Mouse (Mus musculus): ENCODE measurements around the gene Emc10. TPM values are rescaled to one million over a fixed set of nuclear protein-coding genes. Genes with fewer than 3 reads are reported as not detected.

Gene Emc10
- polyA plus RNA-seq, 1 experiment from 2014 or later, result 129 TPM

GRCm38 (mm10) chr7:44491391-44491790 is 4.9 kb downstream of the Emc10 start:
- Histone ChIP-seq H3K36me3 (peaks cover 61% of the 10 kb centered on the region), H3K4me3 (replicated peaks) (no peak overlapping the region), H3K9ac (replicated peaks) (no peak overlapping the region; the same call in 1 of the 2 replicates), H3K4me2 (replicated peaks) (no peak overlapping the region), H3K4me1 (replicated peaks) (peaks cover 30% of the 10 kb centered on the region), H3K27me3 (no peaks in the 10 kb centered on the region), H3K27ac (no peak overlapping the region), H3K9me3 (no peaks in the 10 kb centered on the region)
- no peak for ATAC-seq
- WGBS, result 97% methylated on average over 5 of the region's 5 CpGs

- no peaks in the 10 kb centered on the region for H3K27me3 ChIP-seq
- H3K9ac ChIP-seq (replicated peaks), result no peak overlapping the region
- ATAC-seq, result no peak
- no peak overlapping the region for H3K27ac ChIP-seq
- peaks cover 25% of the 10 kb centered on the region for H3K4me1 ChIP-seq (replicated peaks)
- no peak overlapping the region for H3K4me3 ChIP-seq (replicated peaks)
- WGBS, result 98% methylated on average over 4 of the region's 4 CpGs
- H3K9me3 ChIP-seq, result no peaks in the 10 kb centered on the region
- no peak overlapping the region for H3K4me2 ChIP-seq (replicated peaks)
- H3K36me3 ChIP-seq, result peaks cover 61% of the 10 kb centered on the region
Measured at GRCm38 (mm10) chr7:44490281-44490680, 6.0 kb downstream of the Emc10 start.

GRCm38 (mm10) chr7:44488545-44488944 is 7.8 kb downstream of the Emc10 start:
- H3K4me2 ChIP-seq (replicated peaks), result no peak overlapping the region
- 95% methylated on average over 8 of the region's 8 CpGs for WGBS
- no peak overlapping the region for H3K27ac ChIP-seq
- no peak overlapping the region for H3K9ac ChIP-seq (replicated peaks)
- H3K4me1 ChIP-seq (replicated peaks), result peaks cover 10% of the 10 kb centered on the region; the same call in 1 of the 2 replicates
- ATAC-seq, result no peak
- H3K27me3 ChIP-seq, result no peaks in the 10 kb centered on the region
- H3K4me3 ChIP-seq (replicated peaks), result no peak overlapping the region
- no peaks in the 10 kb centered on the region for H3K9me3 ChIP-seq
- H3K36me3 ChIP-seq, result peaks cover 49% of the 10 kb centered on the region

GRCm38 (mm10) chr7:44487936-44488335 is 8.4 kb downstream of the Emc10 start:
- 90% methylated on average over 7 of the region's 7 CpGs for WGBS
- Histone ChIP-seq H3K4me2 (replicated peaks) (no peak overlapping the region), H3K9ac (replicated peaks) (0 out of 2 replicates have a peak overlapping the region, but pooled peaks have one; percentile 29), H3K36me3 (peaks cover 45% of the 10 kb centered on the region), H3K4me1 (replicated peaks) (peaks cover 4% of the 10 kb centered on the region; the same call in 1 of the 2 replicates), H3K27me3 (no peaks in the 10 kb centered on the region), H3K27ac (no peak overlapping the region), H3K9me3 (no peaks in the 10 kb centered on the region), H3K4me3 (replicated peaks) (no peak overlapping the region)
- no peak for ATAC-seq

- no peak for ATAC-seq
- Histone ChIP-seq H3K36me3 (peaks cover 36% of the 10 kb centered on the region), H3K4me3 (replicated peaks) (no peak overlapping the region), H3K4me2 (replicated peaks) (no peak overlapping the region), H3K9ac (replicated peaks) (peak overlapping the region; percentile 29; the same call in 1 of the 2 replicates), H3K27ac (peak overlapping the region; percentile 30; the same call in 1 of the 2 replicates), H3K27me3 (peaks cover 6% of the 10 kb centered on the region; the same call in 1 of the 2 replicates), H3K9me3 (no peaks in the 10 kb centered on the region), H3K4me1 (replicated peaks) (0 out of 2 replicates have a peak, but pooled peaks cover 3% of the 10 kb centered on the region)
- 63% methylated on average over 13 of the region's 13 CpGs for WGBS
Measured at GRCm38 (mm10) chr7:44486927-44487575, 9.3 kb downstream of the Emc10 start.

- Histone ChIP-seq H3K4me3 (replicated peaks) (no peak overlapping the region), H3K4me1 (replicated peaks) (0 out of 2 replicates have a peak, but pooled peaks cover 3% of the 10 kb centered on the region), H3K9me3 (no peaks in the 10 kb centered on the region), H3K27ac (0 out of 2 replicates have a peak overlapping the region, but pooled peaks have one; percentile 19), H3K9ac (replicated peaks) (no peak overlapping the region), H3K27me3 (peaks cover 15% of the 10 kb centered on the region), H3K36me3 (peaks cover 22% of the 10 kb centered on the region), H3K4me2 (replicated peaks) (no peak overlapping the region)
- ATAC-seq, result no peak
- WGBS, result 80% methylated on average over 7 of the region's 7 CpGs
Measured at GRCm38 (mm10) chr7:44485572-44486195, 10.6 kb downstream of the Emc10 start.

GRCm38 (mm10) chr7:44484841-44485571 is 11.3 kb downstream of the Emc10 start:
- Histone ChIP-seq H3K4me1 (replicated peaks) (0 out of 2 replicates have a peak, but pooled peaks cover 3% of the 10 kb centered on the region), H3K4me2 (replicated peaks) (no peak overlapping the region), H3K27ac (peak overlapping the region; percentile 44), H3K9me3 (no peaks in the 10 kb centered on the region), H3K27me3 (peaks cover 22% of the 10 kb centered on the region), H3K36me3 (peaks cover 15% of the 10 kb centered on the region), H3K4me3 (replicated peaks) (no peak overlapping the region), H3K9ac (replicated peaks) (no peak overlapping the region)
- ATAC-seq, result peak; percentile 81
- 39% methylated on average over 5 of the region's 5 CpGs for WGBS

GRCm38 (mm10) chr7:44484109-44484508 is 12.2 kb downstream of the Emc10 start:
- ATAC-seq, result no peak
- WGBS, result 95% methylated on average over 1 of the region's 1 CpGs
- H3K9me3 ChIP-seq, result no peaks in the 10 kb centered on the region
- peaks cover 8% of the 10 kb centered on the region for H3K36me3 ChIP-seq
- 0 out of 2 replicates have a peak, but pooled peaks cover 3% of the 10 kb centered on the region for H3K4me1 ChIP-seq (replicated peaks)
- no peak overlapping the region for H3K9ac ChIP-seq (replicated peaks)
- H3K4me3 ChIP-seq (replicated peaks), result no peak overlapping the region
- H3K27ac ChIP-seq, result no peak overlapping the region
- peaks cover 29% of the 10 kb centered on the region for H3K27me3 ChIP-seq
- no peak overlapping the region for H3K4me2 ChIP-seq (replicated peaks)

- Histone ChIP-seq H3K27me3 (peaks cover 39% of the 10 kb centered on the region), H3K27ac (no peak overlapping the region), H3K36me3 (no peaks in the 10 kb centered on the region), H3K4me3 (replicated peaks) (no peak overlapping the region), H3K9me3 (no peaks in the 10 kb centered on the region), H3K9ac (replicated peaks) (no peak overlapping the region), H3K4me1 (replicated peaks) (0 out of 2 replicates have a peak, but pooled peaks cover 3% of the 10 kb centered on the region), H3K4me2 (replicated peaks) (no peak overlapping the region)
- 83% methylated on average over 3 of the region's 3 CpGs for WGBS
- no peak for ATAC-seq
Measured at GRCm38 (mm10) chr7:44482836-44483435, 13.4 kb downstream of the Emc10 start.

GRCm38 (mm10) chr7:44475046-44475614 is 21.2 kb downstream of the Emc10 start:
- Histone ChIP-seq H3K4me1 (replicated peaks) (peaks cover 41% of the 10 kb centered on the region), H3K4me3 (replicated peaks) (no peak overlapping the region), H3K36me3 (no peaks in the 10 kb centered on the region), H3K9me3 (no peaks in the 10 kb centered on the region), H3K27me3 (peaks cover 35% of the 10 kb centered on the region), H3K4me2 (replicated peaks) (no peak overlapping the region), H3K9ac (replicated peaks) (no peak overlapping the region), H3K27ac (peak overlapping the region; percentile 76)
- 48% methylated on average over 5 of the region's 5 CpGs for WGBS
- peak; percentile 36 for ATAC-seq

- Histone ChIP-seq H3K4me3 (replicated peaks) (no peak overlapping the region), H3K27ac (peak overlapping the region; percentile 76), H3K9me3 (no peaks in the 10 kb centered on the region), H3K36me3 (no peaks in the 10 kb centered on the region), H3K9ac (replicated peaks) (peak overlapping the region; percentile 39), H3K4me1 (replicated peaks) (peaks cover 48% of the 10 kb centered on the region), H3K4me2 (replicated peaks) (peak overlapping the region; percentile 9; the same call in 1 of the 2 replicates), H3K27me3 (peaks cover 29% of the 10 kb centered on the region)
- 16% methylated on average over 4 of the region's 4 CpGs for WGBS
- peak; percentile 83 for ATAC-seq
Measured at GRCm38 (mm10) chr7:44474419-44474818, 21.9 kb downstream of the Emc10 start.

All from midbrain, embryonic 13.5 days (tissue).